ENCODE assay signal across 9 mouse cellular contexts in the genomic region with DNA sequence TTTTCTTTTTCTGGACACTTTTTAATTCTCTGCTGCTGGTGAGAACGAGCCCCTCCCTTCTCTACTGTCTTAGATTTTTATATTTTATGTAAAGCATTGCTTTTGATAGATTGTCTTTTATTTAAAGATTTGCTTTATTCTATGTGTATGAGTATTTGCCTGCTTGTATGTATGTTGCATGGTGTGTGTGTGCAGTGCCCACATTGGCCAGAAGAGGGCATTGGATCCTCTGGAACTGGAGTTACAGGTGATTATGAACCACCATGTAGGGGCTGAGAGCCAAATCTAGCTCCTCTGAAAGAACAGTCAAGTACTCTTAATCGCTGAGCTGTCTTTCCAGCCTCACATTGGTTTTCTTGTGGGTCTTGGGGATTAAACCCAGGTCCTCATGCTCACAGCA.
DNase-seq lines count a peak whose midpoint lies in the region; ATAC-seq and TF ChIP-seq lines count a peak whose summit lies in the region.
"Had no signal": no experiment of that assay in that cellular context is flagged by ENCODE, and none has a peak within 500 bp of the region (broad histone marks: within the 10 kb centered on the region; RNA-seq: fewer than 3 reads in every experiment).

No protein-coding gene starts in this region.

- peak; percentile 49 for TF ChIP-seq RAD21 in CH12.LX (IDR thresholded peaks at IDR 0.05; ENCODE audit: low read depth, low read length)

- H3K27me3 ChIP-seq in hindbrain, embryonic 11.5 days (ENCODE audit: control insufficient read depth, insufficient read depth, low read length), result no peaks in the 10 kb centered on the region
- no peaks in the 10 kb centered on the region for H3K27me3 ChIP-seq in hindbrain, embryonic 16.5 days (replicated peaks; ENCODE audit: control insufficient read depth, insufficient read depth, low read length)
- no peaks in the 10 kb centered on the region for H3K27me3 ChIP-seq in liver, embryonic 14.5 days (ENCODE audit: control insufficient read depth, insufficient read depth, low read length)
- peaks cover 37% of the 10 kb centered on the region for H3K27me3 ChIP-seq in CH12.LX (replicated peaks)

- H3K4me3 ChIP-seq in hindbrain, embryonic 11.5 days (ENCODE audit: low read depth, low read length), result no peak overlapping the region
- no peak overlapping the region for H3K4me3 ChIP-seq in hindbrain, embryonic 16.5 days (ENCODE audit: low read length)
- H3K4me3 ChIP-seq in liver, embryonic 14.5 days (ENCODE audit: insufficient read depth in 1 of 2, low read depth in 2 of 2, low read length in 2 of 2), result no peak overlapping the region
- no peak overlapping the region for H3K4me3 ChIP-seq in CH12.LX (replicated peaks in 1 of 3; ENCODE audit: low read depth in 2 of 3, low read length in 2 of 3, poor library complexity in 1 of 3)
- H3K4me3 ChIP-seq: erythroblast, embryonic 14.5 days had no signal

- H3K36me3 ChIP-seq in hindbrain, embryonic 11.5 days (ENCODE audit: control insufficient read depth, insufficient read depth, low read length), result no peaks in the 10 kb centered on the region
- H3K36me3 ChIP-seq in hindbrain, embryonic 16.5 days (ENCODE audit: control insufficient read depth, insufficient read depth, low read length), result no peaks in the 10 kb centered on the region
- no peaks in the 10 kb centered on the region for H3K36me3 ChIP-seq in liver, embryonic 14.5 days (replicated peaks; ENCODE audit: control insufficient read depth, insufficient read depth, low read depth)
- H3K36me3 ChIP-seq in CH12.LX (replicated peaks in 1 of 2; ENCODE audit: control insufficient read depth in 1 of 2, insufficient read depth in 1 of 2, low read length in 1 of 2), result no peaks in the 10 kb centered on the region

- H3K4me2 ChIP-seq in hindbrain, embryonic 11.5 days (replicated peaks; ENCODE audit: low read depth, low read length), result no peak overlapping the region
- no peak overlapping the region for H3K4me2 ChIP-seq in hindbrain, embryonic 16.5 days (ENCODE audit: low read length)
- H3K4me2 ChIP-seq in liver, embryonic 14.5 days (ENCODE audit: low read depth), result no peak overlapping the region
- no peak overlapping the region for H3K4me2 ChIP-seq in CH12.LX (ENCODE audit: insufficient read depth, low read depth, poor library complexity, severe bottlenecking)

- H3K9me3 ChIP-seq in hindbrain, embryonic 11.5 days (ENCODE audit: control insufficient read depth, low read length), result no peaks in the 10 kb centered on the region
- H3K9me3 ChIP-seq in hindbrain, embryonic 16.5 days (ENCODE audit: control insufficient read depth, low read length), result no peaks in the 10 kb centered on the region
- H3K9me3 ChIP-seq in liver, embryonic 14.5 days (ENCODE audit: control insufficient read depth, low read length), result no peaks in the 10 kb centered on the region
- peaks cover 7% of the 10 kb centered on the region for H3K9me3 ChIP-seq in CH12.LX (replicated peaks; ENCODE audit: low read length)

- no peak for TF ChIP-seq EP300 in liver, embryonic 14.5 days (IDR thresholded peaks at IDR 0.05; ENCODE audit: low read depth)
- TF ChIP-seq EP300 in CH12.LX (IDR thresholded peaks at IDR 0.05; ENCODE audit: low read length), result no peak

- ATAC-seq in hindbrain, embryonic 11.5 days (ENCODE audit: low FRiP score), result no peak
- ATAC-seq in hindbrain, embryonic 16.5 days, result no peak
- no peak for ATAC-seq in liver, embryonic 14.5 days (ENCODE audit: insufficient read depth)

- DNase-seq in hindbrain, embryonic 11.5 days (ENCODE audit: low spot score), result peak; percentile 42
- DNase-seq in liver, embryonic 14.5 days (ENCODE audit: low read depth in 3 of 3, low spot score in 3 of 3), result no peak
- DNase-seq in liver, result no peak
- DNase-seq in CH12.LX (ENCODE audit: extremely low read depth), result no peak
- DNase-seq in R1 (ENCODE audit: low read depth, low spot score), result peak; percentile 57
- no peak for DNase-seq in retina, embryonic 14.5 days (ENCODE audit: low spot score)
- no peak for DNase-seq in heart, adult 9 months (ENCODE audit: low spot score in 2 of 2)

- no peaks in the 10 kb centered on the region for H3K4me1 ChIP-seq in hindbrain, embryonic 11.5 days (replicated peaks; ENCODE audit: control insufficient read depth, insufficient read depth, low read length)
- H3K4me1 ChIP-seq in hindbrain, embryonic 16.5 days (ENCODE audit: control insufficient read depth, insufficient read depth, low read depth, low read length), result no peaks in the 10 kb centered on the region; the same call in 1 of the 2 replicates
- no peaks in the 10 kb centered on the region for H3K4me1 ChIP-seq in liver, embryonic 14.5 days (replicated peaks; ENCODE audit: control insufficient read depth in 2 of 2, insufficient read depth in 2 of 2, low read length in 1 of 2)
- peaks cover 13 to 16% of the 10 kb centered on the region in 2 experiments for H3K4me1 ChIP-seq in CH12.LX (ENCODE audit: control insufficient read depth in 1 of 2, insufficient read depth in 2 of 2)

- TF ChIP-seq CTCF in liver, embryonic 14.5 days (IDR thresholded peaks at IDR 0.05; ENCODE audit: low read depth), result peak; percentile 51
- peak; percentile 18 to 55; a peak in 3 of 4 replicates for TF ChIP-seq CTCF in CH12.LX (conservative IDR thresholded peaks at IDR 0.05 in 1 of 2, IDR thresholded peaks at IDR 0.05 in 1 of 2; ENCODE audit: low read depth in 2 of 2, low read length in 2 of 2)

- TF ChIP-seq POLR2A in CH12.LX (IDR thresholded peaks at IDR 0.05; ENCODE audit: low read depth, low read length), result no peak

- H3K9ac ChIP-seq in hindbrain, embryonic 11.5 days (ENCODE audit: low read depth, low read length), result no peak overlapping the region
- no peak overlapping the region for H3K9ac ChIP-seq in hindbrain, embryonic 16.5 days (ENCODE audit: low read depth, low read length)
- H3K9ac ChIP-seq in liver, embryonic 14.5 days (replicated peaks), result no peak overlapping the region
- no peak overlapping the region for H3K9ac ChIP-seq in CH12.LX (ENCODE audit: insufficient read depth, low read depth)

- no peak overlapping the region for H3K27ac ChIP-seq in hindbrain, embryonic 11.5 days (ENCODE audit: low read depth, low read length)
- no peak overlapping the region for H3K27ac ChIP-seq in hindbrain, embryonic 16.5 days (ENCODE audit: low read depth, low read length)
- H3K27ac ChIP-seq in liver, embryonic 14.5 days, result no peak overlapping the region
- H3K27ac ChIP-seq in CH12.LX (ENCODE audit: insufficient read depth, low read depth), result no peak overlapping the region

- no peaks in the 10 kb centered on the region for H3K79me2 ChIP-seq in CH12.LX (replicated peaks; ENCODE audit: control insufficient read depth, extremely low read depth, insufficient read depth, poor library complexity, severe bottlenecking)

- dilution Hi-C loops in CH12.LX (cut with MboI; ENCODE audit: extremely low pct_ligation_motif_present, extremely low pct_unique_long_range_greater_than_20kb, low sequenced_read_pairs), result no loop called here

- 89% methylated on average over 2 of the region's 2 CpGs for WGBS in hindbrain, embryonic 11.5 days
- 88% methylated on average over 2 of the region's 2 CpGs for WGBS in hindbrain, embryonic 16.5 days
- 38% methylated on average over 2 of the region's 2 CpGs for WGBS in liver, embryonic 14.5 days (ENCODE audit: insufficient replicate concordance)

- in situ Hi-C loops in CH12.LX (cut with MboI; ENCODE audit: low pct_ligation_motif_present, low pct_unique_long_range_greater_than_20kb, low sequenced_read_pairs), result no loop called here

TF ChIP-seq in CH12.LX, 34 proteins besides CTCF, POLR2A, EP300 and RAD21:
- no peak for TF ChIP-seq ETS1 (conservative IDR thresholded peaks at IDR 0.05; ENCODE audit: low read depth, low read length)
- TF ChIP-seq MEF2A (IDR thresholded peaks at IDR 0.05; ENCODE audit: borderline replicate concordance, low read depth, low read length), result no peak
- no peak for TF ChIP-seq TBP (conservative IDR thresholded peaks at IDR 0.05; ENCODE audit: low read depth, low read length)
- TF ChIP-seq SMC3 (IDR thresholded peaks at IDR 0.05; ENCODE audit: low read depth, low read length), result peak; percentile 48
- TF ChIP-seq USF2 (conservative IDR thresholded peaks at IDR 0.05; ENCODE audit: low read depth, low read length), result no peak
- TF ChIP-seq GABPA (IDR thresholded peaks at IDR 0.05; ENCODE audit: insufficient replicate concordance, low read depth, low read length), result no peak
- TF ChIP-seq MXI1 (IDR thresholded peaks at IDR 0.05; ENCODE audit: low read depth, low read length), result no peak
- no peak for TF ChIP-seq E2F4 (IDR thresholded peaks at IDR 0.05; ENCODE audit: insufficient replicate concordance, low read depth, low read length)
- no peak for TF ChIP-seq ELF1 (IDR thresholded peaks at IDR 0.05; ENCODE audit: low read depth, low read length)

Comparison
In these comparisons a context has a peak if more than half of its experiments do, and no peak if none do; other contexts are left out.
1. DNase-seq: peak in hindbrain, embryonic 11.5 days (single experiment) and R1 (single experiment); none in liver, embryonic 14.5 days (0 of 3), liver (single experiment), CH12.LX (single experiment), retina, embryonic 14.5 days (single experiment) and heart, adult 9 months (0 of 2).